Mouse (Mus musculus): ENCODE measurements around the gene Fthl17c.
"Not testable (repeated sequence)": the region's sequence is repeated elsewhere in the genome, so short reads cannot be mapped to it uniquely, and the experiment has no call there.

- not testable (repeated sequence) for TF ChIP-seq CTCF (IDR thresholded peaks at IDR 0.05; ENCODE audit: extremely low read depth, insufficient read depth, insufficient read length, insufficient replicate concordance); POLR2A (IDR thresholded peaks at IDR 0.05; ENCODE audit: low read depth, low read length)
These were observed 13.5 kb downstream of the Fthl17c start, which contains the start of gene Fthl17b for GRCm38 (mm10) chrX:8962875-8963274.
